Mouse (Mus musculus) midbrain, embryonic 13.5 days (tissue): ENCODE measurements around the gene Golga2. TPM values are rescaled to one million over a fixed set of nuclear protein-coding genes. Genes with fewer than 3 reads are reported as not detected.

ENCODE experiments used
- ATAC-seq: fragments of 200-750 bp; cut with Nextera tagmentation; 2 replicates; pipeline ENCODE4 v1.8.0; 2017; ENCODE audit warnings: mild to moderate bottlenecking, moderate TSS enrichment, moderate library complexity
- H3K27ac ChIP-seq: fragments of 300-500 bp; sonication (generic); 2 replicates; pipeline ENCODE4 v1.5.1; 2015; ENCODE audit warnings: inconsistent platforms, mild to moderate bottlenecking, moderate library complexity
- H3K27me3 ChIP-seq: fragments of 300-500 bp; sonication (generic); 2 replicates; pipeline ENCODE4 v1.6.1; 2015; ENCODE audit warnings: mild to moderate bottlenecking, inconsistent platforms
- H3K36me3 ChIP-seq: fragments of 300-500 bp; sonication (generic); 2 replicates; pipeline ENCODE4 v1.6.1; 2015; ENCODE audit warnings: mild to moderate bottlenecking, inconsistent platforms
- H3K4me1 ChIP-seq: fragments of 300-500 bp; sonication (generic); replicated peaks from 2 replicates; pipeline ENCODE4 v1.6.1; 2015; ENCODE audit warnings: inconsistent platforms
- H3K4me2 ChIP-seq: fragments of 300-500 bp; sonication (generic); replicated peaks from 2 replicates; pipeline ENCODE4 v1.6.1; 2015; ENCODE audit warnings: moderate library complexity, mild to moderate bottlenecking, inconsistent platforms
- H3K4me3 ChIP-seq: fragments of 300-500 bp; sonication (generic); replicated peaks from 2 replicates; pipeline ENCODE4 v1.5.1; 2015; ENCODE audit warnings: mild to moderate bottlenecking, inconsistent platforms
- H3K9ac ChIP-seq: fragments of 300-500 bp; sonication (generic); replicated peaks from 2 replicates; pipeline ENCODE4 v1.6.1; 2015; ENCODE audit warnings: mild to moderate bottlenecking, inconsistent platforms
- H3K9me3 ChIP-seq: fragments of 300-500 bp; sonication (generic); 2 replicates; pipeline ENCODE4 v1.6.1; 2016; ENCODE audit warnings: mild to moderate bottlenecking, inconsistent platforms
- WGBS: fragments of 180-500 bp; shearing (Covaris S2); methylation state at CpG from one replicate; pipeline ENCODE4 v1.1.7; 2015; 5-methylcytosine and 5-hydroxymethylcytosine counted together
- microRNA-seq: library from miRNA; unstranded; fragments of <30 nt; microRNA quantifications from one replicate; pipeline ENCODE4, GENCODE M21; 2016
- polyA plus RNA-seq: library from polyadenylated mRNA; unstranded; fragments of >200 nt; fragmentation: Nextera tagmentation; extraction: Ambion mirVana; gene quantifications from 2 replicates; pipeline ENCODE4 v1.2.1, GENCODE M21; 2015

The Golga2 gene
- polyA plus RNA-seq, 1 experiment from 2014 or later, result 26.7 TPM

- WGBS, result 0% methylated on average over 37 of the region's 52 CpGs
- ATAC-seq, result peak; percentile 68
These were observed 65.2 kb downstream of the Golga2 start, which contains the start of gene Ciz1 for GRCm38 (mm10) chr2:32352151-32353006. TSS of gene Ciz1 (plus strand) at chr2:32352327.

GRCm38 (mm10) chr2:32353007-32353542 is 65.9 kb downstream of the Golga2 start, which contains the start of gene Dnm1:
TSS of gene Dnm1 (minus strand) at chr2:32353338.
- peak within 1 kb of the TSS; percentile 76 for H3K4me2 ChIP-seq
- H3K4me1 ChIP-seq, result peaks cover 33% of the 10 kb centered on the region
- ATAC-seq, result peak; percentile 61
- no peaks in the 10 kb centered on the region for H3K36me3 ChIP-seq
- under 1% methylated on average over 63 of the region's 63 CpGs for WGBS
- H3K4me3 ChIP-seq, result peak within 1 kb of the TSS; percentile 68
- H3K9me3 ChIP-seq, result no peaks in the 10 kb centered on the region
- peak within 1 kb of the TSS; percentile 95 for H3K27ac ChIP-seq
- H3K27me3 ChIP-seq, result no peaks in the 10 kb centered on the region
- H3K9ac ChIP-seq, result peak within 1 kb of the TSS; percentile 91

More at GRCm38 (mm10) chr2:32352151-32353006, 65.2 kb downstream of the Golga2 start, which contains the start of gene Ciz1:
- H3K9me3 ChIP-seq, result no peaks in the 10 kb centered on the region
- peak within 1 kb of the TSS; percentile 68 for H3K4me3 ChIP-seq
- H3K4me1 ChIP-seq, result peaks cover 33% of the 10 kb centered on the region
- peak within 1 kb of the TSS; percentile 95 for H3K27ac ChIP-seq
- H3K27me3 ChIP-seq, result no peaks in the 10 kb centered on the region
- peak within 1 kb of the TSS; percentile 76 for H3K4me2 ChIP-seq
- H3K36me3 ChIP-seq, result no peaks in the 10 kb centered on the region
- peak within 1 kb of the TSS; percentile 91 for H3K9ac ChIP-seq

DNA sequence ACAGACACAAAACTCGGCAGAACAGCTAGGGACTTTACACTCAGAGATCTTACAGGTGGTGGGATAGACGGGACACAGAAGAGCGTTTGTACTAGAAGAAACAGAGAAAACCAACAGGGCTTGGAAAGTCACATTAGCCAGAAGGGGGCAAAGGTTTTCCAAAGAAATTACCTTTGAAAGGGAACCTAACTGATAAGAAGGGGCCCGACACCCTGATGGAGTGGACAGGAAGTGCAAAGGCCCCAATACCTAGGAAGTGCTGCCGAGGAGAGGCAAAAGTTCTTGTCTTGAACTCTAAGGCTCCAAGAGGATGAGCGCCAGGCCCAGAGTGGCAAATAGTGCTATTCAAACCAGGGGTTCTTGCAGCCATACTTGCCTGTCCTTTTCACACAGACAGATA is 66.7 kb downstream of the Golga2 start:
- H3K9me3 ChIP-seq, result no peaks in the 10 kb centered on the region
- H3K4me3 ChIP-seq, result no peak overlapping the region
- H3K27ac ChIP-seq, result no peak overlapping the region
- ATAC-seq, result no peak
- no peak overlapping the region for H3K9ac ChIP-seq
- 75% methylated on average over 6 of the region's 6 CpGs for WGBS
- H3K4me2 ChIP-seq, result no peak overlapping the region
- H3K36me3 ChIP-seq, result no peaks in the 10 kb centered on the region
- peaks cover 33% of the 10 kb centered on the region for H3K4me1 ChIP-seq
- H3K27me3 ChIP-seq, result no peaks in the 10 kb centered on the region

DNA sequence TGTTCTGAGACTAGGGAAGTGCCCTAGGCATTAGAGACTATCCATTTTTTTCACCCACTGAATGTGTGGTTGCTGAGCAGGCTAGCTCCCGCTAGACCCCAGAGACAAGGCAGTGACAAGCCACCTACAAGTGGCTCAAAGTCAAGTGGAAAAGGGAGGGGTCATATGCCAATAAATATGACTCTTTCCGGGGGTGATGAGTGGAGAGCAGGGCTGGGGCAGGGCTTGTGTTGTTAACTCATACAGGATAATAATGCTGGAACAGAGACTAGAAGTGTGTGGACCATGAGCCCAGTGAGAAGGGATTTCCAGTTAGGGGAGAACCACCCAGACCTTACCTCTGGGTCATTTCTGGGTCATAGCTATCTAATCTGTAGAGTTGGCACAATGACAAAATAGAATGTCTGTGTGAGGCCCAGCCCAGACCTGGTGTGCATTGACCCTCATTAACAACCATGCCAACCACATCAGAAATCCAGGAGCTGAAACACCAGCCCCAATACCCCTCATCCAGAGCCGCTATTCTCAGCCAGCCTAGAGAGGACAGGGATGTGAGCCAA is 67.2 kb downstream of the Golga2 start:
- Histone ChIP-seq H3K4me1 (peaks cover 33% of the 10 kb centered on the region), H3K9ac (no peak overlapping the region), H3K4me2 (no peak overlapping the region), H3K36me3 (no peaks in the 10 kb centered on the region), H3K4me3 (no peak overlapping the region), H3K27me3 (no peaks in the 10 kb centered on the region), H3K9me3 (no peaks in the 10 kb centered on the region), H3K27ac (no peak overlapping the region)
- 94% methylated on average over 3 of the region's 3 CpGs for WGBS
- ATAC-seq, result no peak

GRCm38 (mm10) chr2:32356216-32356615 is 69.0 kb downstream of the Golga2 start:
- H3K27ac ChIP-seq, result no peak overlapping the region
- no peaks in the 10 kb centered on the region for H3K9me3 ChIP-seq
- no peak overlapping the region for H3K4me3 ChIP-seq
- H3K4me1 ChIP-seq, result peaks cover 21% of the 10 kb centered on the region
- H3K4me2 ChIP-seq, result no peak overlapping the region
- WGBS, result 84% methylated on average over 10 of the region's 10 CpGs
- no peak for ATAC-seq
- no peaks in the 10 kb centered on the region for H3K36me3 ChIP-seq
- peaks cover 3% of the 10 kb centered on the region for H3K27me3 ChIP-seq
- H3K9ac ChIP-seq, result no peak overlapping the region

Small RNA genes lying within 50 kb of the gene (microRNA-seq; reads per million reads assigned to microRNA genes)
- not detected for gene Gm23363
- gene Mir199b, result 106 reads per million, percentile 53 among the genes with 10 or more reads in this experiment

Other genes starting within 250 kb of the Golga2 start
- gene Fam78a, start 202.5 kb upstream of the Golga2 start, polyA plus RNA-seq, result 0.38 and 0.44 TPM in 2 replicates
- 16.6 and 19.1 TPM in 2 replicates for gene Plpp7, start 191.9 kb upstream of the Golga2 start, polyA plus RNA-seq
- 68.4 and 77.5 TPM in 2 replicates for gene Prrc2b, start 136.3 kb upstream of the Golga2 start, polyA plus RNA-seq
- gene Pomt1, start 50.8 kb upstream of the Golga2 start, polyA plus RNA-seq, result 28.2 and 28.6 TPM in 2 replicates
- gene Uck1, start 27.2 kb upstream of the Golga2 start, polyA plus RNA-seq, result 85.5 and 87.2 TPM in 2 replicates
- gene Swi5, start 691 bp downstream of the Golga2 start, polyA plus RNA-seq, result 454 and 469 TPM in 2 replicates
- 54.4 and 56.7 TPM in 2 replicates for gene Ciz1, start 64.9 kb downstream of the Golga2 start, polyA plus RNA-seq
- 35.5 and 41.2 TPM in 2 replicates for gene Dnm1, start 66.0 kb downstream of the Golga2 start, polyA plus RNA-seq
- 74.7 and 77.5 TPM in 2 replicates for gene 1110008P14Rik, start 94.6 kb downstream of the Golga2 start, polyA plus RNA-seq
- 0.35 and 0.37 TPM in 2 replicates for gene Lcn2, start 100.9 kb downstream of the Golga2 start, polyA plus RNA-seq
- gene Ptges2, start 108.5 kb downstream of the Golga2 start, polyA plus RNA-seq, result 35.5 and 37.6 TPM in 2 replicates
- 5.1 and 6.1 TPM in 2 replicates for gene Naif1, start 163.1 kb downstream of the Golga2 start, polyA plus RNA-seq
- gene Slc25a25, start 164.1 kb downstream of the Golga2 start, polyA plus RNA-seq, result 45.4 and 50.1 TPM in 2 replicates
- 5.6 and 7.3 TPM in 2 replicates for gene Fam102a, start 247.9 kb downstream of the Golga2 start, polyA plus RNA-seq